Mouse (Mus musculus) embryo, embryonic 11.5 days (tissue): Measurements from ENCODE around the gene Cd68.
A peak's percentile ranks its signal among the peaks of the same experiment; 100 is the strongest.

Source experiments
- DNase-seq: peaks from one replicate; pipeline ENCODE4 v3.0.0-alpha.2; 2012; ENCODE audit warnings: low read depth, low spot score

Cd68 gene

DNA sequence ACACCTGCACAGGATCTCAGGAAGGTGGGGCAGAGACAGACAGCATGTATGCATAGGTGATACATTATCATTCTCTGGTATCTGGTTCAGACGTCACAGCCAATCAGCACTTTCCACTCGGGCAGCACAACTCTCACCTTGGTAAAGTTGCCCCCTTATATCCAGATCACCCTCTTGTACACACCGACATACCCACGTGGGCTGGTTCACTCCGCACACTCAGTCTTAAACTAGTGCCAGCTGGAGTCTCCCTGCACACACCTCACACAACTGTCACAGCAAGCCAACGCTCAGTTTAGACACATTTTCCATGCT, 29.1 kb upstream of the Cd68 start:
- DNase-seq = no peak

DNA sequence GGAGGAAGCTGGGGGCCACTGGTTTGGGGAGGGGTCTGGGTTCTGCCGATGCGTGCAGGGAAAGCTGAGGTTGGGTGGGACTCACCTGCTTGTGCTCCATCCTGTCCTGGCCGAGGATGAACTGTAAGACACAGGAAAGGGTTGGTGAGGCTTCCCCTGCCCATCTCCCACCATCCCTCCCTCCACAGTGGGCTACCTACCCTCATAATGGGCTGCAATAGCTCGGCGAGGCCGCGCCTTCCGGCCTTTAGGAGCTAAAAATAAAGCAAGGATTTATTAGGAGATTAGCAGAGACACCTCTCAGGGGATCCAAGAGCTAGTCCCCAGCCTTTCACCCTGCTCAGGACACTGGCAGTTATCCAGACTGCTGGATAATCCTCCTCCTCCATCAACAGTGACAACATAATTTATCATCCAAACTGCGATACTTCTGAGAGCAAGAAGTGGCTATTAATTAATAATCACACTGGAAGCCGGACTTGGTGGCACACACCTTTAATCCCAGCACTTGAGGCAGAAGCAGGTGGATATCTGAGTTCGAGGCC, 27.5 kb upstream of the Cd68 start:
- DNase-seq = no peak

DNA sequence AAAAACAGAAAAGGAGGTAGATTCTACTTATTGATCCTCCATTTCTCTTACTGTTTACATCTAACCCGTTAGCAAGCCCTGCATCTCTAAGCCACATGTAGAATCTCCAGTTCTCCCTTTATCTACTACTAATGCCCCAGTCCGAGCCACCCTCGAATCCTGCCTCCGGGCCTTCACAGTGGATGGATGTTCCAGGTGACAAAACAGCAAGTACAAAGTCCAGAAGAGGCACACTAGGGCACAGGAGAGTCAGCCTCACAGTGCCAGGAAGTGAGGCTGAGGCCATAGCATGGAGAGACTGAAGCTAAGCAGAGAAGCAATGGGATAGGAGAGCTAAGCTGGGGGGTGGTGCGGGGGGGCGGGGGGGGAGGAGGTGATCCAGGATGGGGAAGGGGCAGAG, 26.9 kb upstream of the Cd68 start:
- DNase-seq = no peak

DNA sequence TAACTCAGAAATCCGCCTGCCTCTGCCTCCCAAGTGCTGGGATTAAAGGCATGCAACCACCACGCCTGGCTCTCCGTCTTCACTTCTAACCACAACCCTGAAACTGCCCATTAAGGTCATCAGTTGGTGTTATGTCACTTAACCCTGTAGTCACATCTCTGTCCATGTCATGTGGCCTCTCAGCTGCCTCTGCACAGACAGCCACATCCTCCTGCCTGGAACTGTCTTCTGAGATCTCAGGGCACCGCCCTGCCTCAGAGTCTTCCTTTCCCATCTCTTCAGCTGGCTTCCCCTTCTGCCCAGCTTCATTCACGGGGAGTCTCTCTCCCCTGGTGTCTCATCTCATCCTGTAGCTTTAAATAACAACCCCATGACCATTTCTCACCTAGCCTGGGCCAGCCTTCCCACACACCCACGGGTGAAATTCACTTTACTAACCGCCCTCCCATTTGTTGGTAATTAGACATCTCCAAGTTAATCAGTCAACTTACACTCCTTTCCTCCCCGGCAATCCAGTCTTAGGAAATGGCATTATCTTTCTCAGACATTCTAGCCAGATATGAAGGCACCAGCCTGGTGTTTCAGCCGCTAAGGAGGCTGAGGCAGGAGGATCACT, 26.4 kb upstream of the Cd68 start:
- DNase-seq = no peak

DNA sequence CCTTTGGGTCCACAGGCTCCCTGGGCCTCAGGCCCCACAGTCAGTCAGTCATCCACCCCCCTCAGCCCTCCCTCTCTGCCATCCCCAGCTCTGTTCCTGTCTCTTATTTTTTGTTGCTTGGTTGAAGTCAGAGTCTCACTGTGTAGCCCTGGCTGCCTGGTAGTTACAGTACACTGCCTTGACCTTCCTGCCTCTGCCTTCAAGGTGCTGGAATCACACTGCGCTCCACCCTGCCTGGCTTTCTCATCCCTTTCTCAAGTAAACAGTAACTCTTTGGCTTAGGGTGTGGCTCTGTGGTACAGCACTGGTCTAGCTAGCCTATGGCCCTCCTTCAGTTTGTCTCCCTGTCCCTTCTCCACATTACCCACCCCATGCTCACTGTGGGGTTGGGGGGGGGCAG, 23.9 kb upstream of the Cd68 start:
- no peak for DNase-seq

DNA sequence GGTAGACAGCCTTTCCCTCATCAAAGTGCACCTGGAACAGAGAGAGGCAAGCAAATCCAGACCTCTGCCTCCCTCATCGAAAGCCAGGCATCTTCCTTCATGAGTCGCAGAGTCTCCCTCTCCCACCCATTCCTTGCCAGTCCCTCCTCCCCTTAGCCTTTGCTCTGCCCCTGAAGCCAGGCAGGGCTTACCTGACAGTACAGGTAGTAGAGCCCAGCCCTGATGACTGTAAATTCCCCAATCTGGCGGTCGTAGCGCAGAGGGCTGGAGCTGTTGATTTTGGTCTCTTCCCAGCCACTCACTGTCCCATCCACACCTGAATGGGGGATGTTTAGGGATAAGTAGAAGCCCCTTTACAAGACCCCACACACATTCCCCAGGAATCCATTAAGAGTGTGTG, 21.1 kb upstream of the Cd68 start:
- DNase-seq = no peak

GRCm38 (mm10) chr11:69686377-69686776, 20.4 kb upstream of the Cd68 start:
- no peak for DNase-seq

DNA sequence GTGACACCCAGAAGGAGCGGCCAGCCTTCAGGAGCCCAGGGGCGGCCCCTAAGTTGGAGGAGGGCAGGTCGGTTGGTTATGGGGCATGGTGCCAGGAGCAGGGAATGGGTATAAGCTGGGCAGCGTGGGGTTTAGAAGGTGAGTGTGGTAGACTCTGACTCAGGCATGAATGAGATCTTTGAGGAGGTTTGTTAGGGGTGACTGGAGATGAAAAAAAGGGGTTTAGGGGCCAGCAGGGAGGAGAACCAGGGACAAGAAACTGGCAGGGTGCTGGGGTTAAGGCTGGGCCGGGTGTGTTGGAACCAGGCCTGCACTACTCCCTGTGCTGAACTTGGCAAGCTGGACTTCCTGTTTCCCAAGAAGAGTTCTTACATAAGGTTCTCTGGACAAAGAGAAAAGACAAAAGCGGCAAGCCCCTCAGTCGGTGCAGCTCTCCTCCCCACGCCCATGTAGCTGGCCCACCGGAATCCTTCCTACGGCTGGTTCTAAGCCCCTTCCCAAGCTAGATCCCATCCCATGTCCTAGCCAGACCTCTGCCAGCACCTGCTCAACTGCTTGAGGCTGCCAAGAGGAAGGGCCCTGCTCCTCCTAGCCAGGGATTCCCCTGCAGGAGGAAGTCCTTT, 19.7 kb upstream of the Cd68 start, which contains the start of gene Tnfsf13:
Gene Tnfsf13, minus strand, starts transcription at position 259 of the 623 bp plus-strand sequence.
- DNase-seq = no peak

DNA sequence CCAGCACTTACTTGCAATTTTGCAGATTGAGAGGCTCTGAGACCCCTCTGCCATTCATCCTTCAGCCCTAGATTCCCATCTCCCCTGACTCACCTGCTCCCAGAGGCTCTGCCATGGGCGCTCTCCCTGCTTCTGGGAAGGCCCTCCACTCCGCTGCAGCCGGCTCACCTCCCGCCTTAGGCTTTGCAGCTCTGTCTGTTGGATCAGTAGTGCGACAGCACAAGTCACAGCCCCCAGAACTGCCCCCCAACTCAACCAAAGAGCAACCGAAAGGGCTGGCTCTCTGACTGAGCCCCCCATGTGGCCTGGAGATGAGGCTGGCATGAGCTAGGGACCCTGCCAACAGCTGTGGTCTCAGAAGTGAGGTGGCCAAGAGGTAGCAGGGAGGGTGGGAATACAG, 19.0 kb upstream of the Cd68 start:
- no peak for DNase-seq

DNA sequence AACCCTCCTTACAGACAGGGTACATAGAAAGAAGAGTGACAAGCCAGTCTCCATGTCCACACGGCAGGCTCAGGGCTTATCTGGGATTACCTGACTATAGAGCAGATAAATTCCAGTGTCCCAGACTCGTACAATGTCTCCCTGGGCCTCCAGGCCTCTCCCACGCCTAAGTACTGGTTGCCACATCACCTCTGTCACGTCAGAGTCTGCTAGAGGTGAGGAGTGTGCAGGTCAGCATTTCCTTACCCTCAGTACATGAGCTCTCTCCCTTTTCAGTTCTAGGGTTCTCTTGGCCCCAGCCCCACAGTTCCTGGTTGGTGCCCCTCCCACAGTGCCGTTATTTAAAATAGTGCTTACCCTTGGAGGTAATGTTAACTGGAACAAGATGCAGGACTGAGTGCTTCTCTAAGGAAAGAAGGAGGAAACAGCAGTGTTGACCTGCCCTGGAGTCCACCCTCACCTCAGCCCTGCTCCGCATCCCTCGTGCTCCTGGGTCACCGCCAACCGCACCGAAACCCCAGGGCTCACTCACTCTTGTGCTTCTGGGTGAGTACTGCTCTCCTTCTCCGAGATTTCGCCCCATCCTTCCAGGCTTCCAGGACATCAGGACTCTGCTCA, 18.3 kb upstream of the Cd68 start:
- DNase-seq = no peak

DNA sequence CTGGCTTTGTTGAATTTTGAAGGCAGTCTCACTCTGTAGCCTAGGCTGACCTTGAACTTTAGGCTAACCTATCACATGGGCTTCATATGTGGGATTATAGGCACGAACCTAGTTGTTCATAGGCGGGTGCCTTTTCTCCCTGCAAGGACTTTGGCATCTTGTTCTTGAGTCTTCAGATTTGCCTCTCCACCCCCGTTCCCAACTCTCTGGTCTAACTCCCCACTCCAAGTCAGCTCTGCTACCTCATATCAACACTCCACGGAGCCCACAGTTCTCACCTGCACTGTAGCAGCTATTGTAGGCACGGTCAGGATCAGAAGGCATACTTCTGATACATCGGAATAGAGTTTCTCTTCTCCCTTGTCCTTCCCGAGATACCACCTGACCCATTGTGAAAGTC, 17.6 kb upstream of the Cd68 start:
- no peak for DNase-seq

DNA sequence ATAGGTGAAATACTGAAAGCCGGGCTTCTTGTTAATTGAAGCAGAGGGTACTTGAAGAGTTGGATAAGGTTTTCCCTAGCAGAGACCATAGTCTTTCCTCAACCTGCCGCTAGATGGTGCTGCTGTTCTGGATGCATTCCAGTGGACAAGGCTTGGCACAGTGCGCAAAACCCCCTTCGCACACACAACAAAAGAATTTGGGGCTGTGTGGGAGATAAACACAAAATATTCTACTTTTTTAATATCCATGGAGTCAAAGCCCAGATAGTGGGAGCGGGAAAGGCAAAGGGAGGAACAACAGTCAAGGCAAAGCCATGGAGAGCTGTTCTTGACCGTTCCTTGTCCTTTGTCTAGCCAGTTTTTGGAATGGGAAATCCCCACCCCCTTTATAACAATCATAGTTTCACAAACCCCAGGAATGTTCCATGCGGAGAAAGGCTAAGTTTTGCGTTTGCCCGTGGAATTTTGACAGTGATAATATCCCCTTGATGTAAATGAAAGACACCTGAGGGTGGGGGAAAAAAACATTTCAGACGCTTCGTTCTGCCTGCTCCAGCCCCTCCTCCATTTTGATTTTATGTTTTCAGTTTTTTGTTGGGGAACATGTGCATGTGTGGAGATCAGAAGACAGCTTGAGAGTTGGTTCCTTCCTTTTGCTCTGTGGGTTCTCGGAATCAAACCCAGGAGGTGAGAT, 17.0 kb upstream of the Cd68 start:
- peak; percentile 88 for DNase-seq

- no peak for DNase-seq
These were observed 16.4 kb upstream of the Cd68 start for GRCm38 (mm10) chr11:69682209-69682839.

- DNase-seq = peak; percentile 94
These were observed 15.6 kb upstream of the Cd68 start, which contains the start of gene Senp3 for GRCm38 (mm10) chr11:69681314-69682208. Gene Senp3 (minus strand): TSS chr11:69682084.

GRCm38 (mm10) chr11:69680136-69680855, 14.3 kb upstream of the Cd68 start:
- DNase-seq = no peak

- no peak for DNase-seq
These were observed 13.2 kb upstream of the Cd68 start for GRCm38 (mm10) chr11:69679144-69679543.

DNA sequence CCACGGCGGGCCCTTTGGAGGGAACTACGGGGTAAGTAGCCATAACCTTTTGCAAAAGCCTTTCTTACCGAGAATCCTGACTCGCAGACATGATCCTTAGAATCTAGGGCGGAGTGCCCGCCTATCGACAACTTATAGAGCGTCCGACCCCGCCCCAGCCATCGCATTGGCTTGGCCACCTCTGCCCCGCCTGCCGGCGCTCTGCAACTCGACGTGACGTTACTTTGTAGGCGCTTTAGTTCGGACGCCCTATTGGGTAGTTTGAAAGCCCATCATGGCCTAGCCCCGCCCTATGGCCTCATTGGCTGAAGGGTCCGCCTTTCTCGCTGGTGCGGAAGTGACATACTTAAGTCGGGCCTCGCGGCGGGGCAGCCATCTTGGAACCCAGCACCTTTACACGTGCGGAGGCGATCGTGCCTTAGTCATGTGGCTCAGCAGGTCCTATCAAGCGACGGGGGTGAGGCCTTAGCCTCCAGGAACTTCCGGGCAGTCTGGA, 6.3 kb upstream of the Cd68 start, which contains the start of gene Eif4a1:
Gene Eif4a1, minus strand, starts transcription at position 213 of the 496 bp plus-strand sequence.
- DNase-seq = peak; percentile 100

DNA sequence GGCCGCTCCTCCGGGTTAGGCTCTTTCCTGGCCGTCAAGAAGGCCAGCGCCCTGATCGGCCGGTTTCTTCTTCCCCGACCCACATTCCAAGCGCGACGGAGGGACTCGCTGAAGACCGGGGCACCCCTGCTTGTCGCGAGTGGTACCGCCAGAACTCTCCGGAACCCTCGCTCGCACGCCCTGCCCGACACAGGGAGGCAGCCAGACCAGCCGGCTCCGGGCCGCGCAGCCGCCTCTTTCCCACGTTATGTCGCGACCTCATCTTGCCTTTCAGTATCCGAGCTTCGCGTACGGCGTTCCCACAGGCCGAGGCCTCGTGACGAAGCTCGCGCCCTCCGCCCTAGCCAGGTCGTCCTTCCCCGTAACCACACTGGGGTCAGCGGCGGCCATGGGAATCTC, 5.8 kb upstream of the Cd68 start:
- DNase-seq = no peak

DNA sequence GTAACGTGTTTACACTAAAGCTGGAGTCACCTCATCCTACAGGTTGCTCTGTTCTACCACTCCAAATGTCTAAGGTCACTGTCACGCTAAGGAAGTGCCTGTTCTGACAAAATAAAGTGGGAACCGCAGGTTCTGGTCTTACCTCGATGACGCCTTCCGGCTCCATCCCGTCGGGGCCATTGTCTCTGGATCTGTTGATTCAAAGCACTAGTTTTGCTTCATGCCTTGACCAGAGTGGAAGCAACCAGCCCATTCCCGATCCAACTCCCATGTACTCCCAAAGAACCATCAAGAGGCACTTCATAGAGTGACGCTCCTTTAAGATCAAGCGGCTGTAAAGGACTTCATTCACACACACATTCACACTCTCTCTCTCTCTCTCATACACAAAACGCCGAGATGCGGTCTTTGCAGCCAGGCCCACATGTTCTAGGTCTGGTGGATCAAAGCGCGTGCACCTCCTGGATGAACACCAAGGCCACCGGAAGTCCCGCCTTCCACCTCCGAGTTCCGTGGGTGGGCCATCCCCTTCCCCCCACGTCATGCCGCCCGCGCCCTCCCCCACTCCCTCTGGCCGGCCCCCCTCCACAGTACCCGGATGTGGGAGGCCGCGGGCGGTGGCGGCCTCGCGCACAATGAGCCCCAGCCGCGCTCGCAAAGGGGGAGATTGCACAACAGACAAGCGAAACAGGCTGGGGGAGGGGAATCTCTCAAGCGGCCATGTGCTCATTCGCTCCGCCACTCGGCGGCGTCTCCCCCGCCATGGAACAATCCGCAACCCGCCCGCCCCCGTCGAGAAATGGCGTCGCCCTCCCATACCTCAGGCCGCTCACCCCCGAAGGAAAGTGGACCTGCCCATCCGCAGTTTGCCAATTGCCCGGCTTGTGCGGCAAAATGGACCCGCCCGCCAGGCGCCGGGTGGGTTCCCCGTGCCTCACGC, 5.1 kb upstream of the Cd68 start:
- DNase-seq = peak; percentile 89
